Mouse (Mus musculus) Muller cell, postnatal 12 days (primary cell): ENCODE measurements around the gene Tmem59l.

Experiments
- DNase-seq: peaks from one replicate; pipeline ENCODE4 v3.0.0-alpha.2; 2015; ENCODE audit errors: inconsistent ontology term

The Tmem59l gene

DNA sequence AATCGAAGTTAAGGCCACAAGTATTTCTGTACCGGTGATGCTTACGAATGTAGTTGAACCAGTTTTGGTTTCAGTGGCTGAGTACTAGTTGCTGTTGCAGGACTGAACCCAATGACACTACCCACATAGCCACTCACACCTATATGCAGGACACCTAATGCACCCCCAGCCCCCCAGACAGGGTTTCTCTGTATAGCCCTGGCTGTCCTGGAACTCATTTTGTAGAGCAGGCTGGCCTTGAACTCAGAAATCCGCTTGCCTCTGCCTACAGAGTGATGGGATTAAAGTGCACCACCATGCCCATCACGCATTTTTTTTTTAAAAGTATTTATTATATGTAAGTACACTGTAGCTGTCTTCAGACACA lies 19.9 kb upstream of the Tmem59l start:
- DNase-seq = no peak

DNA sequence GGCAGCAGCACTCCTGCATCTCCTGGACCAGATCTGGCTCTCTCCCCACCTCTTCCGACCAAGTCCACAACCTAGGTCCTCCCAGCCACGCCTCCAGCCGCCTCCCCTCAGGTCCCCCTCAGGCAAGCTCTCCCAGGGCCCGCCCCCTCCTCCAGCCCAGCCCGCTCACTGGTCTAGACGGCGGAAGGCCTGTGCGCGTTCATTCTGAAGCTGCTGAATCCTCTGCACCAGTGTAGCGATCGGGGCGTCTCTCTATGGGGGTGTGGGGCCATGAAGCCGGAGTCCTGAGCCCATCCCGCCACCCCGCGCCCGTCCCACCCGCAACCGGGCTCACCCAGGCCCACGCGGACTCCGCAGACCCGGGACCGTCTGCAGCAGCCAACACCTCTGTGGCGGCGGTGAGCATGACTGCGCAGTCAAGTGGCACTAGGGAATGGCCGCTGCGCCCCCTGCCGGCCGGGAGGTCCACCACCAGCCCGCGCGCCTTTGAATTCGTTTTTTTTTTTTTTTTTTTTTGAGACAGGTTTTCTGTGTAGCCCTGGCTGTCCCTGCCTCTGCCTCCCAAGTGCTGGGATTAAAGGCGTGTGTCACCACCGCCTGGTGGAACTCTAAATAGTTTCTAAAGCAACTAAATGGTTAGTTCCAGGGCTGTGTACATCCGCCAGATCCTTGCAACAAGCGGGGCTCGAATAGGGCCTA lies 19.3 kb upstream of the Tmem59l start, which contains the start of gene Rex1bd:
Gene Rex1bd, minus strand, starts transcription at position 425 of the 699 bp plus-strand sequence.
- DNase-seq = peak; percentile 99

DNA sequence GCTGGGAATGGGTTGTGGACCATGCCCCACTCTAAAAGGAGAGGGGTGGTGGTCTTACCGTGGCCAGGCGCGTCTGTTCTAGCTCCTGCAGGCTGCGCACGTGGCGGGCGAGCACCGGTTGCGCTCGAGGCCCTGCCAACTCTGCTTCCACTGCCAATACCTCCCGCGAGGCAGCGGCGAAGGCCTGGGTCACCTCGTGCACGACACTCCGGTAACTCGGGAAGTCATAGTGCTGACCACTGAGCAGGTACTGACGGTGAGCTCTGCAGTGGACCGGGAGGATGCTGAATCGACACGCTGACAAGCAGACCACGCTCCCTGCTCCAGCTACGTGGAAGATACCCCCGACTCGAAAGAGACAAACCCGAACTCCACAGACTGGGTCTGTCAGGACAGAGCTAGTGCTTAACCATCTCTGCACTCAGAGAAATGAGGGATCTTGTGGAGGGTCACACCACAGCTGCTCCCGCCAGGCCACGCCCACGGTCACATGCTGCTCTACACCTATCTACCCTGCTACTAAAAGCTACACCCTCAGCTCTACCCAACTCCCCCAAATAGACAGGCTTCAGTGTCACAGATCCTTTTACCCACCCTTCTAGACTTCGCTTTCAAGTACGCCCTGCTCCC lies 18.7 kb upstream of the Tmem59l start:
- no peak for DNase-seq

DNA sequence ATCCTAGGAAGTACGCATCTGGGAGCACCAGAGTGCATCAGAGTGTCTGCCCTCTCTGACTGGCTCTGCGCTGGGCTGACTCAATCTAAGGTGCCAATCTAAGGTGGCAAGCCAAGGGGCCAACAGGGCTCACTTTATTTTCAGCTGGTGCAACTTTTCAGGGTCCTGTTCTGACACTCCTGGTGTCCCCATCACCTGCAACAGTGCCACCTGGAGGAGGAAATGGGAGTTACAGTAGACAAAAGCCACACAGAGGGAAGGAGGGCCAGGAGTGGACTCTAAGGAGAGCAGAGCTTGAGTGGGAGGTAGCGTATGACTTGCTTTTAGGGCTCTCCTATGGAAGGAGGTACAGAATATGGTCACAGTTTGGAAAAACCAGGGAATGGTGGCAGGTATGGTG lies 17.7 kb upstream of the Tmem59l start:
- peak; percentile 79 for DNase-seq

DNA sequence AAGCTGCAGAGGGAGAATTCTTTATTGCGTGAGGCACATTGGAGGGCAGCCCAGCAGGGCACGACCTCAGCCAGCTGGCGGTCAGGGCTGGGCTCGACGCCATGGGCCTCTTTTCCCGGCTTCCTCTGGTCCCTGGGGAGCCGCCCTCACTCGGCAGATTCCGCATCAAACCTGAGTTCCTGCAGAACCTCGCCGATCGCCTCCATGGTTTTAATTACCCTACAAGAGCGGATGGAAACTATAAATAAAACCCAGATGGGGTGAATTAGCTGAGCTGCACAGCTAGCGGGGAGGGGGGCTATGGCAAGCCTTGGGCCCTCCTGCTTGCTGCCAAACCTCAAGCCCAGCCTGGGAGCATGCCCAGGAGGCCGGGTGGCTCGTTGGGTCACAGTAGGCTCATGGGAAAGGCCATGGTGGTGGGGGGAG lies 17.1 kb upstream of the Tmem59l start:
- peak; percentile 94 for DNase-seq

DNA sequence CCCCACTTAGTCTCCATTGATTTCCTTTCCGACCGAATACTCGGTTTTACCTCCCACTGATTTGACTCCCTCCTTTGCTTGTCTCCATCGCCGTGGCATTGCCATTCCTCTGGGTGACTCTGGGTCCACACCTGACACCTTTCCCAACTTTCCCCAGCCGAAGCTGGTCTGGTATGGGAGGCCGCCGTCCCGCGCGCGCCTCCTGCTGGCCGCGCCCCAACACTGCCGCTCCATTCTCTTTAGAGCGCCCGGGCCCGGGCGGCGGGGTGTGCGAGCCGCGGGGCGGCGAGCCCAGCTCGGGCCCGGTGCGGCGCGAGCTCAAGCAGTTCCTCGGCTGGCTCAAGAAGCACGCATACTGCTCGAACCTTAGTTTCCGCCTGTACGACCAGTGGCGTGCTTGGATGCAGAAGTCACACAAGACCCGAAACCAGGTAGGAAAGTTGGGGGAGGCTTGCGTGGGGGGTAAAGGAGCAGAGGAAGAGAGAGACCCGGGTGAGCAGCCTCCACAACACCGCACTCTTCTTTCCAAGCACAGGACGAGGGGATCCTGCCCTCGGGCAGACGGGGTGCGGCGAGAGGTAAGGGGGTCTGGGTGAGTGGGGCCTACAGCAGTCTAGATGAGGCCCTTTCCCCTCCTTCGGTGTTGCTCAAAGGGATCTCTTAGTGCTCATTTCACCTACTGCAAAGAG lies 16.0 kb upstream of the Tmem59l start:
- peak; percentile 79 for DNase-seq

DNA sequence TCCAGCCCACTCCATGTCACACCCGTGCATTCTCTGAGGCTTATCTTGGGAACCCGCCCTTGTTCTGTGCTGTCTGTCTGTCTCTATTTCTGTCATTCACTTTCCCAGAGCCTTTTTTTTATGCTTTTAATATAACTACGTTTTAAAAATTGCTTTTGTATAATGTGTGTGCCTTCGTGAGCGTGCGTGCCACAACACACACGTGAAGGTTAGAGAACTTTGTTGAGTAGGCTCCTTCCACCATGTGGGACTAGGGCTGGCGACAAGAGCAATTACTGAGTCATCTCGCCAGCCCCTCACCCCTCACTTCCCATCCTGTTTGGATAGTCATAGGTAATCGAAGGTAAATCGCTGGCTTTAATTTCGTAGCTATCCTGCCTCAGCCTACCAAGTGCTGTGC lies 15.4 kb upstream of the Tmem59l start:
- DNase-seq = no peak

DNA sequence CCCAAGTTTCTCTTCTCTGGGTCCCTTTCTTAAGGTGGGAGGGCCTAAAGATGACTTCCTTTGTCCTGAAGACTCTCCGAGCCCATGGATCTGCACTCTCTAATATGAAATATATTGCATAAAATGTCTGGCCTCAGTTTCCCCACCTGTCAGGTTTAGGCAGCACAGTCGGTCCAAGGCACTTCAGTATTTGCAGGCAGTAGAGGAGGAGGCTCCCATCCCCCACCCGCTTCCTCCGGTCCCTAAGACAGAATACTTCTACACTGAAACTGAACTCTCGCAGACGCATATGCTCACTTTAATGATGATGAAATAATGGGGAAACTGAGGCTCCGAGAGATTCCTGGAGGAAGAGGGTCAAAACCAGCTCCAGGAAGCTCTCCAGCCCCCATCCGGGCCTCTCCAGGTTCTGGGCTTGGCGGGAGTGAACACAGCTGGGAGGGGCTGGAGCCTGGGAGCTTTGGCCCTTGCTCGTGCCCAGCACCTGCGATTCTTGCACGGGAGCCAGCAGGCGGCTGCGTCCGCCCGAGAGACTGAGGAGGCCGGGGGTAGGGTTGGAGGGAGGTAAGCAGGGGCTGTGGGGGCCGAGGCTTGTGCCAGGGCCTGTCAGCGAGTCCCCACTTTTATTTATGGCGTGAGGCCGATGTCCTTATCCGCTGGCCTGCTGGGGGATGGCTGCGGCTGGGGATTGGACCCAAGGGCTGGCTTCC lies 14.8 kb upstream of the Tmem59l start:
- no peak for DNase-seq

DNA sequence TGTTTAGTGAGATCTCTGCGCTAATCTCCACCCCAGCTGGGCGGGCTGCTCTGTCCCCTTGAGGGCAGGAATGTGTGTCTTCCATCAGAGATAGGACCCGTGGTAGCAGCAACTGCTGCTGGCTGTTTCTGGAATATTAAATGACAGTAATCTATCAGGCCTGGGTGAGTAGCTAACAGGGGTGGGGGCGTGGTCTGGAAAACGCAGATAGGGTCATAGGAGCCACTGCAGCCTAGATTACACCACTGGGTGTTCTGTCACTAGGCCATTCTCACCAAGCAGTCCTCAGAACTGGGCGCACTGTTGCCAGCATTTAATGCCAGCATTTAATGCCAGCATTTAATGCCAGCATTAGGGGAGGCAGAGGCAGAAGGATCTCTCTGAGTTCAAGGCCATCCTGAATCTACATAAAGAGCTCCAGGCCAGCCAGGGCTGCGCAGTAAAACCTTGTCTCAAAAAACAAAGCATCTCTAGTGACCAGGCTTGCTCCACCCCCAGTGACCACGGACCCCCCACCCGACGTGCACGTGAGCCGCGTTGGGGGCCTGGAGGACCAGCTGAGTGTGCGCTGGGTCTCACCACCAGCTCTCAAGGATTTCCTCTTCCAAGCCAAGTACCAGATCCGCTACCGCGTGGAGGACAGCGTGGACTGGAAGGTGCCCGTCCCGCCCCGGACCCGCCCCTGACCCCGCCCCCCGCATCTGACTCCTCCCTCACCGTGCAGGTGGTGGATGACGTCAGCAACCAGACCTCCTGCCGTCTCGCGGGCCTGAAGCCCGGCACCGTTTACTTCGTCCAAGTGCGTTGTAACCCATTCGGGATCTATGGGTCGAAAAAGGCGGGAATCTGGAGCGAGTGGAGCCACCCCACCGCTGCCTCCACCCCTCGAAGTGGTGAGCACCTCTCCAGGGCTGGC lies 13.5 kb upstream of the Tmem59l start:
- no peak for DNase-seq

DNA sequence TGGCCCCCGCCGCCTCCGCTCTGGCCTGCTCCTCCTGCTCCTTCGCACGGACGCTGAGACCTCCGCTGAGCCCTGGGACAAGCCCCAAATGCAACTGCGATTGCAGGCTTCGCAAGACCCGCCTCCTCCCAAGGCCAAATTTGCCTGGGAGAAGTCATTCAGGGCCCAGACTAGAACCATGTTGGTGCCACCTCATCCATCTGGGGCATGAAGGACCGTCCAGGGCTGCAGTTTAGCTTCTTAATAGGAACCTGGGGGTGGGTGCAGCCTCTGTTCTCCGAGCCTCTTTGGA lies 8.6 kb upstream of the Tmem59l start:
- no peak for DNase-seq

DNA sequence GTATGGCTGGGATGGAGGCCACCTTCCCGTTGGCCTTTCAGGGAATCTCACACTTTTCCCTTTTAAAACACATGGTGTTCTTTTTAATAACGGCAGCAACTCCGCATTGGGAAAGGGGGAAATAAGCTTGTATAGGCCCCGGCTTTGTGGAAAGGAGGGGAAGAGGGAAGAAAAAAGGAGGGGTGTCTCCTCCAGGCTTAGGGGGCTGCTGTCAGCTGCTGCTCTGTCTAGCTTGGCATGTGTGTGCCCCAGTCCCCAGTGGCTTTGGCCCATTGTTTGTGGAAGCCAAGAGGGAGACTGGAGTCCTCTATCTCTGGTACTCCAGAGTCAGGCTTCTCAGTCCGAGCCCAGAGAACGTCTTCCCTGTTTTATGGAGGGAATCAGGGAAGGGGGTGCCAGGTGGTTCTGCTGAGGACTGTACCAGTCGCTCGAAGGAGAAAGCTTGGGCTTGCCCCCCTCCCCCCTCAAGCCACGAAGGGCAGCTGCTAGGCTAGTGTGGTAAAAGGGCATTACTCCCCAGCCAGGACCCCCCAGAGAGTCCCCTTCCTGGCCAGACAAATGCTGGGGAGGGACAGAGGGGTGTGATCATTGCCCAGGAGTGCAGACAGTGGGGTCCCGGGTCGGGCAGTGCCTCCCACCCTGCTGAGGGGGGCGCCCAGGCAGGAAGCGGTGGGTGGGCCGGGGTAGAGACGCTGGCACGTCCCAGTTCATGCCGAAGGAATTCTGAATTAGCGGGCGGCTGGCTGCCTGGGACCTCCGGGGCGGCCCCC lies 8.0 kb upstream of the Tmem59l start:
- DNase-seq = peak; percentile 45

DNA sequence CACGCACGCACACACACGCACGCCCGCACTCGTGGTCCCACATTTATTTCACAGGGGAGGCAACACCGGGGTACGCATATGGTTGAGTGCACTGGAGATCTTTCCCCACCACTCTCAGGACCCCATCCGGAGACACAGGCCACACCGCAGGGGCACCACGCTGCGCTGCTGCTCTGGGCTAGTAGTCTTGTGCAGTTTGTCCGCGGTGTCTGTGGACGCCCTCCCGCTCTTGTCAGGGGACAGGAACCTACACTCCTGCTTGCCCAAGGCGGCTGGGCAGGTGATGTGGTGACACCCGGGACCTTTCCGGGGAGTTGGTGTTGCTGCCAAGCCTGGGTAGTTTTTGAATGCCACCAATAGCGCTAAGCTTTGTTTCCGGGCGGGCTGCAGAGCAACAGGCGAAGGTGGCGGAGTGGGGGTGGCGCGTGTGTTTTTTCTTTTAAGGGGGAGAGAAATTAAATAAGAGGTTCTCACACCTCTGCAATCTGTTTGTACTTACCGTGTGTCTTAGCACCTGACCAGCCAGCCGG lies 7.3 kb upstream of the Tmem59l start:
- peak; percentile 41 for DNase-seq

DNA sequence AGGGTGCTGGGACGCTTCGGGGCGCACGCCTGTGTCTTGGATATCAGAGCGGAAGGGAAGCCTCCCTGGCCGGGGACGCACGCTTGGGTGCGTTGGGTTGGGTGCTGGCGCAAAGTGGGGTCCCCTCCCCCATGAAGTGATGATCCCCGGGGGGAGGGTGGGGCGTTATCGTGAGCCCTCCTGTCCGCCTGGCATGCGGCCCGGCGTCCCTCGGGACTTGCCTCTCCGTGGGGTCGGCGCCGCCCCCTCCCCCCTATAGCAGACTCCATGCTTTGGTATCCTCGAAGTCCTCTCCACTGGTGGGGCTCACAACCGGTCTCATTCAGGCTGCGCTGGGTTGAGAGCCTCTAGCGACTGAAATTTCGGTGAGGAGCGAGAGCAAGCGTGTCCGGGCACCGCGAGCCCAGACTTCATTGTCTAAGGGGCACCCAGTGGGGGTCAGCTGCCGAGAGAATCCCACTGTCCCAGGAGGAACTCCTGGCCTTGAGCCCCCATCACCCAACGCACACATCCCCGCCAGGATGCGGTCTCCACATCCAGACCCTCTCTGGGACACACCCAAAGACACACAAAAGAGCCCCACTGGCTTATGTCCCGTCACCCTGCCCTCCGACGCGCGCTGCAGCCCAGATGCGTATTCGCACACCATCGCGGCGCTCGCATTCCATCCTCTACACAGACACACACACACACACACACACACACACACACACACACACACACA lies 6.7 kb upstream of the Tmem59l start:
- DNase-seq = no peak

DNA sequence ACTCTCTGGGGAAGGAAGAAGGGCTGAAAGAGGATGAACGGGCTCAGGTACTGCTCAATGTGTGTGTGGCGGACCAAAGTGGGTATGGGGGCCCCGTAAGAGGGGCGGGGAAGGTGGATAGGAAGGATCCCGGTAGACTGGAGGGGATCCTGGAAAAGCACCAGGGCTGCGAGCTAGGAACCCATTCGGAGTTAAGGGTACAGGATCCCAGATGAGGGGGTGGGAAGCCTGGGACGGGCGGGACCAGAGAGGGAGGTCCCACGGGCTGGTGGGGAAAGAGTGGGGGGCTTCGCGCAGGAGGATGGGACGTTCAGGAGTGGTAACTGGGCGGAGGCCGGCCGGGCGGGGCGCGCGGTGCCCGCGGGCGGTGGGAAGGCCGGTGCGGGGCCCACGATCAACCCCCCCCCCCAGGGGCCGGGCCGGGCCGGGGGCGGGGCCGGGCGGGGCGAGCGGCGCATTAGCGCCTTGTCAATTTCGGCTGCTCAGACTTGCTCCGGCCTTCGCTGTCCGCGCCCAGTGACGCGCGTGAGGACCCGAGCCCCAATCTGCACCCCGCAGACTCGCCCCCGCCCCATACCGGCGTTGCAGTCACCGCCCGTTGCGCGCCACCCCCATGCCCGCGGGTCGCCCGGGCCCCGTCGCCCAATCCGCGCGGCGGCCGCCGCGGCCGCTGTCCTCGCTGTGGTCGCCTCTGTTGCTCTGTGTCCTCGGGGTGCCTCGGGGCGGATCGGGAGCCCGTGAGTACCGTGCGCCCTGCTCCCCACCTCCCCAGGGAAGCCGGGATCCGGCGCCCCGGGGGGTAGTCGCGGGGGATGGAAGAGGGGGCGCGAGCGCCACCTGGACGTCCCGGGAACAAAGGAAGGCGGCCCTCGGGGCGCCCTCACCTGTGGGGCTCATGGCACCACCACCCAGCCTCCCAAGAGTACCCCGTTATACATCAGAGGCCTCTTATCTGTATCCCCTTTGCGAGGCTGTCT lies 5.8 kb upstream of the Tmem59l start, which contains the start of gene Crlf1:
Gene Crlf1, plus strand, starts transcription at position 495 of the 977 bp plus-strand sequence.
- DNase-seq = no peak

DNA sequence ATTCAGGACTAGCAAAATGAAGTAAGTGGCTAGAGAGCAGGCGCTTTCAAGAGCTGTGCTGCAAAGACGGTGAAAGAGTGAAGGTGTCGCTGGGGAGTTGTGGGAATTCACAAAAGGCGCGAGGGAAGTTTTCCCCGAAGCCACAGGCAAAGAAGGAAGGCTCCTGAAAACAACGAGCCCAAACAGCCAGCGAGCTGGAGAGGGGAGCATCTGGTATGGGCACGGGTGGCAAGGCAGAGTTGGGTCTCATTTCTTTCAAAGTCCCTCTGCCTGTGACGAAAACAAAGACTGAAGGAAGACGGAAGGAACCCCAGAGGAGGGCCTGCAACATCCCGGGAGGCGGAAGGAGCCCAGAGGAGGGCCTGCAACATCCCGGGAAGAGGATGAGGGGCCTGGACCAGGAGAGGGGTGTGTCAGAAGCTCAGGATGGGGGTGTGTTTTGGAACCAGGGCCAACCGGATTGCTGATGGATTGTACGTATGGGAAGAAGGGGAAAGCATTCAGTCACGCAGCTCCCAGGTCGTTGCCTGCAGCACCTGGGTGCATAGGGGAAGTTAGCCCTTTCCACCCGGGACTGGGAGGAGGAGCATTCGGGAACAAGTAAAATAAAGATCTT lies 3.8 kb upstream of the Tmem59l start:
- no peak for DNase-seq

DNA sequence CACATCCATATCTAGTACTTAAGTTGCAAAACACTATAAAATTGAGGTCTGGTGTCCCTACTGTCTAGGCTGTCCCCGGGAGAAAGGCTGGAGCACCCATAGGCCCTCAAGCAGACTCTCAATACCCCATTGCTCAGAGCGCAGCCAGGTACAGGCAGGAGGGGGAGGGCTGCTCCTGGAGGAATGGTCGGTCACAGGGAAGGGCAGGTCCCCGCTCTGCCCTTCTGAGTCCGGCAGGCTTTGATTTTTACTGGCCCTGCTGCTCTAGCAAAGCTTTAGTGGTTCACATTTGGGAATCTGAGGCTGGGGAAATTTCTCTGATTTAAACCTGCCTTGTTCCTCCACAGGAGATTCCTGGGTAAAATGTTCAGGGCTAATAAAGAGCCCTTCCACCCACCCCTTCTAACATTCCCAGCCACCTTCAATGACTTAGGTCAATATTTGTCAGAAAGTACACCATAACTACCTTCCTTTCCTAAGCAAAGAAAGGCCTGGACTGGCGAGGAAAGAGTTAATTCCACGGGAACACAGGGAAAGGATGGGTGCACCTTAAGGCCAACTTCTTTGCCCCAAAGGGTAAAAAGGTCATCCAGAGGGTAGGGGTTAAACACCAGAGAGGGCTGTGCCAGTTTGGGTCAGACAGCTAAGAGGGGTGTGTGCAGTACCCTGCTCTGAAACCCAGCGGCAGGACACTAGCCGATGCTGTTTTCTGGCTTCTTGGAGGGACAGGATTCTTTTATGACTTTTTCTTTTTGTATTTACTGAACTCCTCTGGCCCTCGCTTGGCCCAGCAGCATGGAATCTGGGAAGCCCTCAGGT lies 3.1 kb upstream of the Tmem59l start:
- no peak for DNase-seq

DNA sequence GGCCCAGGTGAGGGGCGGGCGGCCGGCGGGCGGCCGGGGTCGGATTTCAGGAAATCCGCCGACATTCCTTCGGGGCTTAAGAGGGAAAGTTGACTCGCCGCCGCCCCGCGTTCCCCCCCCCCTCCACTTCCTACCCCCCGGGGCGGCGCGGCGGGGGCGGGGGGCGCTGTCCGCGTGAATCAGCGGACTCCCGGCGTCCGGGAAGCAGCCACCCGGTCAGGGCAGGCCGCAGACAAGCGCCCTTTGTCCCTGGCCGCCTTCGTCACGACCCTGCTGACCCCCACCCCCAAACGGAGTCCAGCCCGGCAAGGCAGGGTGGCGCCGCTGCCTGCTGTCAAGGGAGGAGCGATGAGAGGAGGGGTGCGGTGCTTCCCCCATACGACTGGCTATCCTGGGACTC lies 2.4 kb upstream of the Tmem59l start:
- DNase-seq = peak; percentile 55
